Mouse (Mus musculus): Measurements from ENCODE around the gene Elavl2. TPM values are rescaled to one million over a fixed set of nuclear protein-coding genes. Genes with fewer than 3 reads are reported as not detected.
"Not testable (repeated sequence)": the region's sequence is repeated elsewhere in the genome, so short reads cannot be mapped to it uniquely, and the experiment has no call there.

Gene Elavl2
- total RNA-seq, 2 experiments from 2014 or later: 96.3 to 106 TPM

DNA sequence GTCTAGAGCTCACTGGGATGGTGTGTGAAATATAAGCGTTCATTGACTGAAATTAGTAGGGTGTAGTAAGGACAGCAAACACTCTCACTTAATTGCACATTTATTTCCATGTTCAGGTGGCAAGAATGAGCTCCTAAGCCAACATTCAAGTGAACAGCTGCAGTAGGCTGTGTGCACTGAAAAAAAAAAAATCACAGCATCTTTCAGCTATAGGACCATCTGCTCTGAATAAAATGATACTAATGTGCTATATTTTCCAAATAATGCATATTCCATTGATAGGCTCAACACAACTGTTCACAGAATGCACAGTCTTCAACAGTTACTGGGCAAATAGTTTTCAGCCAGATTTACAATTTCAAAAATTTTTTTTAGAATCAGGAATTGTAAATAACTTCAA, 89.8 kb downstream of the Elavl2 start:
- DNase-seq: no peak

DNA sequence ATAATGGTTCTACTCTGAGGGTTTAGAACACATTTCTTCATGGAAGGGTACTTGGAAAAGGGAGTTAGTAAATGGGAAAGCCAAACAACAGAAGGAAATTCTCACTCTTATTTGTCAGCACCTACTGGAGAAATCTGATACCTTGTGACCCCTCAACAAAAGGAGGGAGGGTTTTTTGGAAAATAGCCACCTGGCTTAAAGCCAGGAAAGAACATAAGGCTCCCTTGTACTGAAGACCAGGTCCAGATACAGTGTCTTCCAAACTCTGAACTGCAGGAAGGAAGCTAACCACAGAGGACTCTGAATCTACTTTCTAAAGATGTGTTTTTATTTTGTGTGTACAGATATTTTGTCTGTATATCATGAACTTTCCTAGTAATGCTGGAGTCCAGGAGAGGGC, 102.9 kb downstream of the Elavl2 start:
- DNase-seq: no peak

DNA sequence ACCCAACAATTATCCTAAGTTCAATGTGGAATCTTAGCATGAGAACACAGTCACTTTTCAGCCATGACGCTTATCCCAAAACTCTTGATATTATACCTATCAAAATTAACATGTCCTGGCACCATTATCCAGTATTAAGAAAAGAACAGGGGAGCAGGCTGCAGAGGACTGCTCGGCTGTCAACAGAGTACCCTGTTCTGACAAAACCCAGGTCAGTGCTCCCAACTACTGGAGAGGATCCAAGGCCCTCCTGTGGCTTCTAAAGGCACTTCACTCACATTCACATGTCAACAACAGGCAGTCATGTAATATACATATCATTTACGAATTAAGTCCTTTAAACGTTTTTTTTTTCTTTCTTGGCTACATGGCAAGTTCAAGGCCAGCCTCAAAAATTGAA, 105.3 kb downstream of the Elavl2 start:
- DNase-seq: no peak

DNA sequence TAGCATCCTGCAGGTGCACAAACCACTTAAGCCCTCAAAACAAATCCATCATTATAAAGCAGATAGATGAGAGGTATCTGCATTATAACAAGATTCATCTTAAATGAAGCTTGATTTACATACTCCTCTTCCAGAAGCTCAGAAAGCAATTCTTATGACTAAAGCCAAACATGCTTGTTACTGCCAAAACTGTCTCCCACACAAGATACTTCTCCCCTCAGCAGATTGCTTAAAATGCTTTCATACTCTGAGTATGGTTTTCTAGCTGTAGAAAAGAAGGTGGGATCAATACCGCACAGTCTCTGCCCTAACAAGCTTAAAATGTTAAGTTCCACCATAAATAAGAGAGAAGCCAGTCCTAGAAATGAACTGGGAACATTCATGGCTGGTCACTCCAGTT, 109.1 kb downstream of the Elavl2 start:
- DNase-seq: no peak

DNA sequence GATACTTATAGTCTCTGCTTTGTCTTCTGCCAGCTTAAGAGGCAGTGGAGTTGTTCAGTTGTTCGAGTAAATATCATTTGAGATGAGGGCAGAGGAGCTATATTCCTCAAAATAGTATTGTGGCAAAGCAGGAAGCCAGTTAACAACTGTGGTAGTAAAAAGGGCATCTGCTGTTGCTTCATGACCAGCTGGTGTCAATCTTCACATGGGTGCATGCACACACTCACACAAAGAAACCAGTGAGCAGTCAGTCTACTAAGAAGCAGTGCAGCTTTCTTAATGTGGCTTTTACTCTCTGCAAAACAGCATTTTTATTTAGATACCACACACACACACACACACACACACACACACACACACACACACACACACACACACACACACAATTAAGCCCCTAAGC, 110.2 kb downstream of the Elavl2 start:
- DNase-seq: peak in 1 of 2 experiments; percentile 17

DNA sequence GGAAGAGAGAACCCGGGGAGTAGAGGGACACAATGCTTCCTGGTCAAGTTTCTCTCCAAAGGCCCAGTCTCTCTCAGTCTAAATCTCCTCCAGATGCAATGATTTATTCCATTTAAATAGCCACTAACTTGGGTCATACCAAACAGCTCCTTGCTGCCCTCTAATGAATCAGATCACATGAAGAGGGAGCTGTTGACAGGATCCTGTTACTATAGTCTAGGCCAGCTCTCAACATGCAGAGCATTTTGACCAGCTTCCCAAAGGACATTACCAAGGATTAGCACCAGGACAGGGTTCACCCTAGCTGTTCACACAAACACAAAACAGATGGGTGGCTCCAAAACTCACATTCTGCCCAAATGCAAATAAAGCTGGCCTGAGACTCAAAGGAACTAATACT, 111.4 kb downstream of the Elavl2 start:
- DNase-seq: no peak

DNA sequence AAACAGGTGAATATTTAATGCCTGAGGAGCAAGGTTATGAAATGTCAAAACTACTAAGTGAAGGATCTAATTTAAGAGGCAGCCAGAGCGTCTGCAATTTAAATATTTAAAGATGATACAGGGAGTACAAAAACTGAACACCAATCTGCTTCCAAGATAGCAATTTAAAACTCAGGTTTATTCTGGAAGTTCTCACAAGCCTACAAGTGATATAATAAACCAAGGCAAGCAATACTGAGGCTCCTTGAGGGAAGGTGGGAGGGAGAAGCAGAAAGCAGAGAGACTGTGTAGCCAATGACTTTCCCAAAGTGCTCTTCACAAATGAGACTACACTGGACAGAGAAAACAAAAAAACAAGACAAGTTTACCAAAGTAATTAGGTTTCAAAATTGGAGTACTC, 132.2 kb downstream of the Elavl2 start:
- DNase-seq: no peak

DNA sequence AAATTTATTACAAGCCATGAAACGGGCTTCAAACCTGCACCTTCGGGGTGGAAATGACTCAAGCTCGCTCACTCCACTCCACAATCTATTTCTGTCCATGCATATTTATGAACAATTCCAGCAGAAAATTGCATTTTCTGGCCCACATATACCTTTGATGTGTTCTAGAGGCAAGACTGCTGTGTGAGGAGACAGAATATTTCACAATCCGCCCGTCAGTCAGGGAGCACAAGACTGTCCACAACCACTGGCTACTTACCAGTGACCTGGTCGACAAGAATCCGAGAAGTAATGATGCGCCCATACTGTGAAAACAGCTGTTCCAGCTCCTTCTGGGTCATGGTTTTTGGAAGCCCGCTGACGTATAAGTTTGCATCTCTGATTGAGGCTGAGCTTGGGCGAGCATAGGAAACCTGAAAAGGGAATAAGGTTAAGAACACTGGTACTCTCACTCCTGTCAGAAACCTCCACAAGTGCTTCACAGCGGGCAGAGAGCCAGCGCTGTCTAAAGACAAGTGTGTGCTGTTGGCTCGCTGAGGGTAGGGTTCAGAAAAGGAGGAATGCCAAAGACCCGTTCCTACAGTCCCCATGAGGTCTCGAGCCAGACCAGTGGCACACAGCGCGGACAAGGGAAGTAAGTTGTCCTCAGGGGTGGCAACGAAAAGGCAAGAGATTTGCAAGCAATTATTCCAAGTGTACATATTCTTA, 136.7 kb downstream of the Elavl2 start:
- DNase-seq: no peak

DNA sequence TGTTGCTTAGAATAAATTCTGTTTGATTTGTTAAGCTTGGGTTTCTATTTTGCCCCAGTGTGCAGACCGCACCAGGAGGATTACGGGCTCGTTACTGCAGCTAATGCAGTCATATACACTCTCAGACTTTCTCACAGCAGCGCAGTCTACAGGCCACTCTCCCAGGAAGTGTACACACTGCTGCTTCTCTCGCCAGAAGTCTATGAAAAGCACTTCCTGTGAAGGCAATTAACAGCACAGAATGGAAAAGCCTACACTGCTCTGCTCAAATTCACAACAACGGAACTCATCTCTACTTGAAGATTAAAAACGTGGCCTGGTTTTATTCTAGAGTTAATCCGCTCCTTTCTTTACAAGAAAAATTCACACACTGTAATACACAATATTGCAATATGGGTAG, 137.7 kb downstream of the Elavl2 start:
- no peak for DNase-seq

DNA sequence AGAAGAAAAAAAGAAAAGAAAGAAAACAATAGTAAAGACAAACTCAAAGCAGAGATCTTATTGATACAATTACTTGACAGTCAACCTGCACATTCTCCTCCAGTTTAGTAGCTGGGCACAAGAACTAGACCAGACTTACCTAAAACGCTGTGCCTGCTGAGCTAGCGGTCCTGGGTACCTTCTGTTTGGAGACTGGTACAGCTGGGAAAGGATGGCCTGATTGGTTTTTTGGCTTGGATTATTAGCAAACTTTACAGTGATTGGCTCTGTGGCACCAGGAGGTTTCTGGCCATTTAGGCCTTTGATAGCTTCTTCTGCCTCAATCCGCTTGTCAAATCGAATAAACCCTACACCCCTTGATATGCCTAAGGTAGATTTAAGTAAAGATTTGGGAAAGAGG, 140.0 kb downstream of the Elavl2 start:
- no peak for DNase-seq

DNA sequence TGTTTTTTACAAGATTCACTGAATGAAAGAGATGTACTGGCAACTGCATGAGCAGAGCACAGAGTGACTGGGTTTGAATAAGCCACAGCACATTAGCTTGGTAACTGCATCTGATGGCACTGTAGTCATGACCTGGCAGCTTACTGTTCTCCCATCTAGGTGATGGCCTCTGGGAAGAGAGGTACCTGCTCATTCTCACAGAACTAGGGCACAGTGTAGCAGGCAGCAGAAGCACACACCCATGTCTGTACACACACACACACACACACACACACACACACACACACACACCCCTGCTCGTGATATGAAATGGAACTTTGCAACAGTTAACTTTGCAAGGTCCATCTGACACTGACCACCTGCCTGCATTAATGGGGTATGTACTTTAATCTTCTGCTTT, 151.9 kb downstream of the Elavl2 start:
- DNase-seq: no peak

DNA sequence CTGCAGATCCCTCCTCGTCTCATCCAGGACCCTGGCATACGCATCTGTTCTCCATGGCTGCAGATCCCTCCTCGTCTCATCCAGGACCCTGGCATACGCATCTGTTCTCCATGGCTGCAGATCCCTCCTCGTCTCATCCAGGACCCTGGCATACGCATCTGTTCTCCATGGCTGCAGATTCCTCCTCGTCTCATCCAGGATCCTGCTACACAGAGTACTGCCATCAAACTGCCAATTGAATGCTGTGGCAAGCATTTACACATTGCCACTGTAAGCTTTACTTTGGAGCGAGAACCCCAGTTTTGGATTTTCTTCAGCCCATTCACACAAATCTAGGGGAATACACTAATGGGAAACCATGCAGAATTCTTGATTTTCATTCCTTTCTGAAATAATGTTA, 155.4 kb downstream of the Elavl2 start:
- not testable (repeated sequence) for DNase-seq

DNA sequence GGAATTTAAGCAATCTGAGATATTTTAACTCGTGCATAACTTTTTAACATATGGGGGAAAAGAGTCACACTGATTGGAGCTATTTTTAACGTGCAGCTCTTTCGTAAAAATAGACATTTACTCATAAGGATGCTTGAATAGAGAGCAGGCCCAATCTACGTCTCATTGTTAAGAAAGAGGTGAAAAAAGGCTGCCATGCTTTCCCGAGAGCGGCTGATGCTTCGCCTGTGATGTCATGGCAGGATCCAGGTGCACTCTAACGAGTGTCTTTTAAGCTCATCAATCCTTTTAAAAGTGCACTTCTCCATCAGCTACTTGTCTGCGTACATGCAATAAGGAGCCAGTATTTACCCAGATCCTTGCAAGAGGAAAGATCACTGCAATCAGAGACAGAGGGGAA, 156.0 kb downstream of the Elavl2 start:
- no peak for DNase-seq

DNA sequence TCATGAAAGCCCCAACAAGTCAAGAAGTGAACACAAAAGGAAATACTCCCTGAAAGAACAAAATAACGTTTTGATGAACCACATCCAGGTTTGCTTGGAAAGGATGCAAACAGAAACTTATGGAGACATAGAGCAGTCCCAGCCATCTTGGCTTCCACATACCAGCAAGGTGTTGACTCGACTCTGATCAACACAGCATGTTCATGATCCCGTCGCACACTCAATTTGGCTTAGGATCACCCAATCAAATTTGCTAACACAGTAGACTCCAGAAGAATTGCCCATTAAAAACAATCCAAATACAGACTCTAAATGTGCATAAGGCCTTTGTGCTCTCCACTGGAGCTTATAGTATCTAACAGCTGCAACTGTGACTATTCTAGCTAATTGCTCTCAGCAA, 156.7 kb downstream of the Elavl2 start:
- DNase-seq: no peak

DNA sequence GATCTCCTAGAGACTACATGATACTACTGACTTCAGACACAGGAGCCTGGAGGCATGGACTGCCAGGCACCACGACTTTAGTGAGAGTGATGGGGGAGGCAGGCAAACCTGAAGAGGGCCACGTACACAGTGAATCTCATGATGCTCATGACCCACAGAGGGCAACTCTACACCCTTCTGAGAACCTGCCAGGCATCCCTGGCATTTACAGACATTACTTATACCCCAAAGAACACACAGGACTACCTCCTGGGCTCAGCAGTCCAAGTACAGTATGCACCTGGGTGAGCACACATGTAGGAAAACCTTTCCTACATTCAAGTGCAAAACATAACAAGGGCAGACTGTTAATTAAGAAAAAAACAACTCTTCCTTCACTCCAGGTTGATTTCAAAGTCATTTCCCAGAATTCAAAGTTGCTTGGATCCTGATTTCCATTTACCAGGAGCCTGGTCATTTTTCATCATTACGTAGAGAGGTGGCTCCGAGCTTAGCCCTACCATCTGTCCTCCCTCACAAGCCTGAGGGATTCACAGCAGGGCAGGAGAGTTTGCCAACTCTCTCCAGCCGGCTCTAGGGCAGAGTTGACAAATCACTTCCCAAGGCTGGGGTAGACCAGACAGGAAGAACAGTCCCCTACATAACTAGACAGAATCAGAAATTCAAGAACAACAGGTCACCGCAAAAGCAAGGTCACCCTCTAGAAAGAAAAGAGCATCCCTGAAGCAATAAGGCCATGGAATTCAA, 161.7 kb downstream of the Elavl2 start:
- no peak for DNase-seq

DNA sequence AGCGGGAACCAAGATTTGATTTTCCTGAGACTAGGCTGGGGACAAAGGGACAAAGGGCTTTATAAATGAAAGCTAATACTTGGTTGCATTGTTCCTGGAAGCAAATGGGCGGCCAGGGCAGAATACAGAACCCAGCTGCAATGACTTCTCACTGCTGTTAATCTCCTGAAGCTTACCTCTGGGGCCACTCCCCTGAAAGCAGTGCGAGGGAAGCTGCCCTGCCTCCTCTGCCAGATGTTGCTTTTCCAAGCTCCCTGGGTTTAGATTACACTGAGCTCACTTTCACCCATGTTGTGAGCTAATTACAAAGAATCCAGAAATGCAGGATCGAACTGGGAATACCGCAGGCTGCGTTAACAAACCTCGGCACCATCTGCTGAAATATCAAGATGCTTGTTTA, 163.6 kb downstream of the Elavl2 start:
- DNase-seq: no peak

DNA sequence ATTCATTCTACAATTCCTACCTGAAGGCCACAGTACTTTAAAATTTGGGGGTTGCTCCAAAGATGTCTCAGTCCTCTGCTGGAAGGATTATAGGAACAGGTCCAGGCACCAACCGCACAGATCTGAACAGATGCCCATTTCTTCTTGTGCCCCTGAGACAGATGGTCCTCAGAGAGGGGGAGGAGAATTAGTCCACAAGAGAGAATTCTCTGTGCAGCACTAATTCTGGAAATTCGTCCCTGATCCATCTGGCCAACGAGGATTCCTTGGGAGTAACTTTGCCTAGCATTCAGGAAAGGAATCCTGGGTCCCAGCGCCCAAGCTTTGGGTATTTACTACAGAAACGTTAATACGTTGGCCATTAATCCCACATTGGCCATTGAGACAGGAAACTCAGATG, 165.6 kb downstream of the Elavl2 start:
- DNase-seq: no peak

DNA sequence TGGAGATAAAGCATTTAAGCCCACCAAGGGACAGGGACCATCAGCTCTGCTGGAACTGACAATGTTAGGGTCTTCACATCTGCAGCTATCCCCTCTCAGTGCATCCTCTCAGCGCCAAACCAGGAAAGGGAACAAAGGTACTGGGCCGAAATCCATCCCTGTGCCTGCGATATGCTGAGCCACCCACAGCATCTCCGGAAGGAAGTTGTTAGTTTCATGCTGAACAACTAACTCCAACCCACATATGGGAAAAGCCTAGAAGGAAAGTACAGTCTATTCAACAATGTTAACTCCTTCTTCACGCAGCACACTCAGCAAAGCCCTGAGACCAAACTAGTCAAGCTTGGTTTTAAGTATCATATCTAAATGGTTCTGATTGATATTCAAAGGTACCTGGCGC, 167.0 kb downstream of the Elavl2 start:
- no peak for DNase-seq

DNA sequence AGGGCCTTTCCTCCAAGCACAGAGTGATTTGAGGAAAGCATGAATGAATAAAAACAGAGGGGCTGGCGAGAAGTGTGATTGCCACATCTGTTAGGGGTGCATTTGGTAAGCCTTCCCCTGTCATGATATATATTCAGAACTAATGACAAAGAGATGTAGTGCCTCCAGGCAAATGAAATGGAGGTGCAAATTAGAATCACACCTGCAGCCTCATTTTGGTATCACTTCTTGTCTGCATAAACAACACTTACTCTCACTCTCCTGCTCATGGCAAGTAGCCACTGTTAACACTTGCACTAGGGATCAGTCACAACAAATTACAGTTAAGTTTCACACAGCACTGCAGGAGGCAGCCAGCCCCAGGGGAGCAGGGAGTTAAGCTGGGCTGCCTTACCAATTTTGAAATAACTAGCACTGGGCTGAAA, 170.1 kb downstream of the Elavl2 start:
- no peak for DNase-seq

DNA sequence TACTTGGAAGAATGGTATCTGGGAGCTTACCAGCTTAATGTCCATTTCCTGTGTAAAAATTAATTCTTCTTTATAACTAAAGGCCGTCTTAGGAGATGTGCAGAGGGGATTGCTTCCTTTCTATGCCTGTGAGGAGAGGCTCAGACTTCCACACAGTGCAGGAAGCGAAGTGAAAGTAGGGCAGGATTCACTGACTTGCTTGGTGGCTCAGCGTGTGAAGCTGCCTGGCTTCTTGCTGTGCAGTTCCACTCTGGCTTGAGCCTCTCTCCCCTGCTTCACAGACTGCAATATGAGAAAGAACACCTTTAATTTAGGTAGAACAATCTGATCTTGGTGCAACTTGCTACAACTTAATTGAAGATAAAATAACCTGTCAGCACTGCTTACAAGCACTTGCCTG, 172.2 kb downstream of the Elavl2 start:
- no peak for DNase-seq

DNA sequence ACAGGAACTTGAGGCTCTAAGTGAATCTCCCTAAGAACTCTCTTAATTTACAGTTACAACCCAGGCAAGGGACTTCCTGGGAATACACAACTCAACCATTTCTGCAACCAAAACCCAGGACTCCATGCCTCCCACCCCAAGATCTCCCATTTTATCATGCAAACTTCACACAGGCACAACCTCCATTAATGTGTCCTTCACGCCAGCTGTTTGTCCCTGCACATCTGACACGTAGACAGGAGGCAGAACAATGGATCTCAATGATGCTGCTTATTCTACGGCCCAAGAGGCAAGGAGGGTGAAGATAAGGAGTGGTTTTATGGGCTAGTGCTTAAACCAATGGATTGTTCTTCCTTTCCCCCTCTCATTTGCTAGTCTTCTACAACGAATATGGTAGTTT, 176.8 kb downstream of the Elavl2 start:
- DNase-seq: no peak

DNA sequence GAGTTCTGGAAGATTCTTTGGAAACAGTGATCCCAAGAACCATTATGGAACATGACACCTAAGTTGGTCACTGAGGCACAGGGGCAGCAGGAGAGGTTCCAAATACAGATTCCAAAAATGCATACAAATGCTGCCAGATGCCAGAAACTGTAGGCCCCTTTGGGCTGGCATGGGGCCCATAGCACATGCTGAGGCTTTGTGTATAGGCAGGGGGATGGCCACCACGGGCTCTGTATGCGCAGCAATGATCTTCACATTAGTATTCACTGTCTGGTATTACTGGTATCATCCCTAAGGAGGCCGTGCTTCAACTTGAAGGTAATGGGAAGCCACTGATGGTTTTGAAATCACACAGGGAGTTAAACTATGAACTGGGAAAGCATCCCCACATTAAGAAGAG, 181.3 kb downstream of the Elavl2 start:
- DNase-seq: no peak

DNA sequence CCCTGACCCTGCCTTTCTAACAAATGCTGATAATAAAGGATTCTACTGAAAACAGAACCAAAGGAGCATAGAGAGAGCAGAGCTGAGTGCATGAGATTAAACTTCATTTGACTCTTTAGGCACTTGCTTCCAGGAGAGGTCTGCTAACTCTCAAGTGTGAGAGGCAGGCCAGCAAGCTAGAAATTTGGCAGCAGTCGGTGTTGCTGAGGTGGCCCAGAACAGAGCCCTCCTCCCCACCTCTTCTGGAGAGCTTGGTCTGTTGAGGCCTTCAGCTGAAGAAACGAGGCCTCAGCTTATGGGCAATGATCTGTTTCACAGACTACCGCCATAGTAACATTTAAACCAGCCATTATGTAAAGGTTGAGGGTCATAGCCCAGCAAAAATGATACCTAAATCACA, 186.7 kb downstream of the Elavl2 start:
- no peak for DNase-seq

All from layer of hippocampus, postnatal 36 days (tissue).